Mouse (Mus musculus) liver, embryonic 14.5 days (tissue): ENCODE measurements around the gene Olfr318.

ENCODE experiments used
- CTCF ChIP-seq: IDR thresholded peaks from 2 replicates; pipeline ENCODE4 v1.5.1; 2016; ENCODE audit warnings: antibody characterized with exemption, low read depth, control low read depth
- EP300 ChIP-seq: IDR thresholded peaks from 2 replicates; pipeline ENCODE4 v1.6.1; 2016; ENCODE audit warnings: antibody characterized with exemption, low read depth

GRCm38 (mm10) chr11:58709086-58709485 is 14.7 kb downstream of the Olfr318 start:
- TF ChIP-seq EP300 (no peak), CTCF (no peak)
